Mouse (Mus musculus): ENCODE measurements around the gene Trmt2b.

DNA sequence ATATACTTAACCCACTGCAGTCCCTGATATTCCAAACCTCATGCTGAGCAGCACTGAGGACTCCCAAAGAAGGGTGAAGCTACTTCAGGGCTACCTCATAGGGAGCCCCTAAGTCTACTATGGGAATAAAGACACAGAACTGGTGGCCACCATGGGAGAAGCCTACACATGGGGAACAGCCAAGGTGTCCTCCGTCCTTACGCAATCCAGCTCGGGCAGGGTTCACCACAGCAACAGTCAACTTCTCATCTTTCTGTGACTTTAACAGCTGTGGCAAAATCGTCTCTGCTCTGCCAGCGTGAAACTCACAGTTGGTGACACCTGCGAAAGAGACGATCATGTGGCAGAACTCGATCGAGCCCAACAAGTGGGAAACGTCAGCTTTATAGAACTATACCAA, 38.5 kb downstream of the Trmt2b start:
- TF ChIP-seq CTCF (conservative IDR thresholded peaks at IDR 0.05; ENCODE audit: insufficient read depth, insufficient read length, low read depth, low read length) (no peak), POLR2A (IDR thresholded peaks at IDR 0.05; ENCODE audit: low read depth, low read length) (no peak)

Data from kidney, adult 2 months (tissue).